Mouse (Mus musculus): Measurements from ENCODE around the gene Rab1a. TPM values are rescaled to one million over a fixed set of nuclear protein-coding genes. Genes with fewer than 3 reads are reported as not detected.

Gene Rab1a
- total RNA-seq, 2 experiments from 2014 or later: 173 to 176 TPM

- no peak for DNase-seq
Observed at GRCm38 (mm10) chr11:20247146-20247855, 46.1 kb downstream of the Rab1a start.

DNA sequence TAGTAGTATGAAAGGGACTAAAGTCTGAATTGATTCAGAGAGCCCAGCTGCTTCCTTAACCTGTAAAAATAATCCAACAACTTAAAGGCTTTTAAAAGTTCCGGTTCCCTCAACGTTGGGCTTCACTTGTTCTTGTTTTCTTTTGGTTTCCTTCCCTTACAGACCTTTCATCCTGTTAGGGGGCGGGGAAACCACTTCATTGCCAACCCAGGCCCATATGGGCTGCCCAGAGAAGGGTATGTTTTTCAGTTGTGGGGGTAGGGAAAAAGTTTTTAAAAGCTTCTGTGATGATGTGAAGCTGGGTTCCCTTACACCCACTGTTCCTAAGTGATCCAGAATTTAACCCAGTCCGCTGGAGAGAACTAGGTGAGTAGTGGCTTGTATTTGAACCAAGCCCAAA lies 47.0 kb downstream of the Rab1a start:
- no peak for DNase-seq

DNA sequence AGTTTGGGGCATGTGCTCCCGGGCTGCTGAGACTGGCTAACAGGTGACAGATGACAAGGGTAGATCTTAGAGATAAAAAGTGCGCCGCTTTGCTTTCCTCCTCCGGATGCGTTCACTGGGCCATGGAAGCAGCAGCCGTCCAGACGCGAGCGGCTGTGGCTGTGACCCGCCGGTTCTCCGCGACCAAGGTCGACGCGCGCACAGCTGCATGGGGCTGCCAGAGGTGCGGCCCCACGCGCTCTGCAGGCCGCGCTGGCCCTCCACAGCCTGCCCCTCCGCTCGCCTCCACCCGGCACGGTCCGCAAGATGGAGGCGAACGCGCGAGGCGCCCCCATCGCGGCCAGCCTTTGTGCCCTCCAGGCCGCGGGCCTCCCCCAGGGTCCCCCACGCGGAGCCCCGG lies 47.6 kb downstream of the Rab1a start:
- DNase-seq: peak; percentile 67 to 74

- DNase-seq: peak; percentile 96
Observed at GRCm38 (mm10) chr11:20249296-20250110, 48.3 kb downstream of the Rab1a start, which contains the start of gene Cep68. Cep68 (minus strand) TSS chr11:20249429.

DNA sequence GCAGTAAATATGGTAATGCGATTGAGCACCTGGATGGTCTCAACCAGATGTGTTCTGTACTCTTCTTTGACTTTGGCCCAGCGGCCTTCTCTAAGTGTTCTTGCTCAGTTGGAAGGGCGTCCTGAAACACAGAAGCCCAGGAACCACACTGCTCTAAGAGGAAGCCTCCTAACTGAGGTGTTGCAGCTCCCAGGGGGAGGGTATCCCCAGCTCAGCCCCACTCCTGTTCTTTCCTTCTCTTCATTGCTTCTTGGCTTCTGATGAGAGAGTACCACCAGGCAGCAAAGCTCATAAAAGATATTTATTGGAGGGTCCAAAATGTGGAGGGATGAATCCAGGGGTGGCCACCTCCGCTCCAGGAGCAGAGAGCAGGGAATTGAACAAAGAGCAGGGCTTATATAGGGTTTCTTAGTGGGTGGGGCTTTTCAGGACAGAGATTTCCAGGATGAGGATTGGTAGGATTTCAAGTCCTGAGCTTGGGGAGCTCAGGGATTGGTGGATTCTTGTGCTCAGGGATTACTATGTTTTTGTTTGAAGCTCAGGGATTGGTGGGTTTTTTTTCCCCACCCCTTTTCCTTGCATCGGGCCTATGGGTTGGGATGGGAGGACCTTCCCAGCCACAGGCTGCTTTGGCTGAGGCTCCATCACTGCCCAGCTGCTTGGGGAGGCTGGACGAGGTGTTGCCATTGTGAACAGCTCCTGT lies 49.4 kb downstream of the Rab1a start:
- no peak for DNase-seq

DNA sequence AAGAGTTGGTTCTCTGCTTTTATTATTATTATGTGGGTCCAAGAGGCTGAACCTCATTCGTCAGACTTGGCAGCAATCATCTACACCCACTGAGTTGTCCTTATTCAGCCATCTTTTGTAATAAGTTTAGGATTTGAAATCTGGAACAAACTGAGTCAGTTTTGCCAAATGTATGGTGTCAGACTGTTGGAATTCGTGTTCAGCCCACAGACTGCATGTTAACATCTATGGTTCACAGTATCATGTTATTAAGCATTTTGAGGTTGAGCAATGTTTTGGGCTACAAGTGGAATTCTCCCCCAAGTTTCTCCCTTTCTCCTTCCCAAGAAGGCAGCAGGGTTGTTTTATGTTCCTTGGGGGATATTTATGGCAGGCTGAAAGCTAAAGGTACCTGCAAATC lies 51.9 kb downstream of the Rab1a start:
- no peak for DNase-seq

- DNase-seq: no peak
Observed at GRCm38 (mm10) chr11:20254791-20255190, 53.6 kb downstream of the Rab1a start.

GRCm38 (mm10) chr11:20262628-20263380 lies 61.6 kb downstream of the Rab1a start:
- DNase-seq: no peak

DNA sequence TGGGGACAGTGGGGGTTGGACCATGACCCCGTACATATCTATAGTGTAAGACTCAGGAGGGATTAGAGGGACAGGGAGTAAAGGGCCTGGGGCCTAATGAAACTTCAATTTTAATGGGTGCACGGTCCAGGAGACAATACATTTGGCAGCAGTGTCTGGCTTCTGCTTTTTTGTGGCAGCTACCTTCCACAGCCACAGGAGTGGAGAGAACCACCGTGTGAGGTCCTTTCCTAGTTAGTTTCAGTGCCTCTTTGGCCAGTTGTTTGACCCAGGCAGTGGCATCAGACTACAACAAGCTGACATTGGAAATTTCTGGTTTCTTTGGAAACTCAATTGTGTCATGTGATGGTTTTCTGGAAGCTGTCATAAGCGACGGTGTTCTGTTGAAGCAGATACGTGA lies 68.7 kb downstream of the Rab1a start:
- DNase-seq: no peak

- DNase-seq: no peak
Observed at GRCm38 (mm10) chr11:20275974-20276373, 74.7 kb downstream of the Rab1a start.

Other genes with a start within 250 kb of the Rab1a start
- 100 to 1,000 TPM; 144 to 147 TPM for gene Actr2, start 88.5 kb upstream of the Rab1a start, total RNA-seq (2021)
- gene Cep68, start 48.0 kb downstream of the Rab1a start, total RNA-seq (2021): 10 to 100 TPM; 18.6 to 24.1 TPM
- gene Slc1a4, start 131.3 kb downstream of the Rab1a start, total RNA-seq (2021): 1 to 10 TPM; 7.9 to 9.1 TPM